Mouse (Mus musculus) CD4-positive helper T cell, adult 2 months (primary cell): Measurements from ENCODE around the gene Pkhd1.
"Not testable (repeated sequence)": the region's sequence is repeated elsewhere in the genome, so short reads cannot be mapped to it uniquely, and the experiment has no call there.

Experiments
- DNase-seq: peaks from one replicate; pipeline ENCODE4 v3.0.0-alpha.2; 2012; ENCODE audit warnings: low read depth, missing footprints, low spot score

The Pkhd1 gene

DNA sequence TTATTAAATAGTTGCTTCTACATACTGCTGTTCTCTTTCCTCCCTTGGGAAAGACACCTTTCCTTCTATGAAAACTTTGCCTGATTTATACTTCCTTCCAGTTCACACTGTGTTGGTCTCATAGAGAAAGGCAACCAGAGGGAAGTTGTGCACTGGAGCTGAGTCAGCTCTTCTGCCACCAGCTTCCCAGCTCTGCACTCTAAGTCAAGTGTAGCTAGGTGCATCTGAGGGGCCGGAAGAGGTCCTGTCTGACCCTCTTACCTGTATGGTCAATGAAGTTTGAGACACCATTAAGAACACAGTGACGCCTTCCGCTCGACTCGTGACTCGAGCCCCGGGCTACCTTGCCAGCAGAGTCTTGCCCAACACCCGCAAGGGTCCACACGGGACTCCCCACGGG, 131.8 kb downstream of the Pkhd1 start:
- DNase-seq: no peak

DNA sequence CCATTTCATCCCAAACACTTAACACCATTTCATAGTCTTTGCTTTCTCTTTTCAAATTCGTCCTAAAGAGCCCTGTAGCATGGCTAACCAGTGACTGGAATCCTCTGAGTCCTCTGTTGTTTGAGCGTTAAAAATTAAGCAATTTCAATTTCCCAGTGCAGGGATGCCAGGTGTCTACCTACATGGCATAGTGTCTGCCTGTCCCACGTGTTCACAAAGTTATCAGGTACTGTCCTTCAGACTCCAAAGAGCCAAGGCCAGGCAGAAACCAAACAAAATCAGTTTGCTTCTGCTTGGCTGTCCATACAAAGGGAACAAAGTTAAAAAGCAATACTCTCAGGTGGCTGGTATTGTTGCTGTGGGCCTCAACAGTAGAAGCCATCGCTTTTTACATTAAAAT, 136.0 kb downstream of the Pkhd1 start:
- no peak for DNase-seq

DNA sequence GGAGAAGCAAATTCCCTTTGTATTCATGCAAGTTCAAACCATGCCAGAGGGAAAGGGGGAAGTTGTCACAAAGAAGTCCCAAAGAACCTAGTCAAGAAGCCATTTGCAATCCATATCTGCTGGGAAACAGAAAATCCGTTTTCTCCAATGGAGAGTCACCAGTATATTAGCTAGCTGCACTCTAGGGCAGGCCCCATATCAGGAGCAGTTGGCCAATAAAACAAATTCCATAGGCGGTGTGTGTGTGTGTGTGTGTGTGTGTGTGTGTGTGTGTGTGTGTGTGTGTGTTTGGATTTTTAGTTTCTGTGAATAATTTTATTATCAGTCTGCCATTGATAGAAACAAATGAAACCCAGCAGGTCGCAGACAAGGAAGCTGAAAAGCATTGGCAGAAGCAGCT, 139.2 kb downstream of the Pkhd1 start:
- no peak for DNase-seq

DNA sequence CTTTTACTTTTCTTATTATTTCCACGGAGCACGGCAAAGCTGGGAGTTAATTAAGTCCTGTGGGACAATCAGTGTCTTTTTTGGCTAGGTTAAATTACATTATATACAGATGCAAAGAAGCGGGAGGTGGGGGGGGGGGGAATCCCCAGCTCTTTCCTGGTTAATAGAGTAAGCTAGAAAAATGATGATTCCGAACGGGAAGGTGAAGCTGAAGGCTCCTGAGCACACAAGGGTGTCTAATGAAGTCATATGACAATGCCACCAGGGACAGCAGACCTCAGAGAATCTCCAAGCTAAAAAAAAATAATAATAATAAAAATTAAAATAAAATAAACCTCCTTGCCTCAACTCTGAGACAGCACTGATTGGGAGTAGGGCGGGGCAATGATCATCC, 139.6 kb downstream of the Pkhd1 start:
- DNase-seq: no peak

DNA sequence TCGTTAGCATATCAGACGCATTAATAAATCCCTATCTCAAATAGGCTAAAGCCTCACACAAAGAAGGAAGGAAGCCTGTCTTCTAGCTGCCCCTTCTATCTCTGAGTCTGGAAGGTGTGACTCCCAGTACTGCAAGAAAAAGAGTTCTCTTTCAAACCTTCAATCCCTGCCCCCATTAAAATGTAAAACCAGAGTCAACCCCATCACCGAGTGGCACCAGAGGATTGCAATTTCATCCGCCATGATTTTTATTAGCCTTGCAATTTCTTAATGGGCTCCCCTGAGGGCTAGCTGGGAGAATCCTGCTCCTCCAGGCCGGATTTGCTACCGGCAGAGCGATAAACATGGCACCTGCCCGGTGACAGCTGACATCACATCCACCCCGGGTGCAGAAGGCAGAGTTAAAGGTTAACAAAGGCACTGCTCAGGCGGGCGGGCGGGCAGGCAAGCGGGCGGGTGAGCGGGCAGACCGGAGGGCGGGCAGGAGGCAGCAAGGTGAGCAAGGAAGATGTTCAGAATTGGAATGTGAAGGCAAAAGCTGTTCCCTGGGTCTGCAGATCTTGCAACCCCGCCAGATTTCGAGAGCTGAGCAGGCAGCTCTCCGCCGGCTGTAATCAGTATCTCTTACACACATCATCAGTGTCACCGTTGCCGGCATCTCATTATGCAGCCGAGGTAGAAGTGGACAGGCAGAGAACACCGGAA, 140.2 kb downstream of the Pkhd1 start:
- DNase-seq: no peak

DNA sequence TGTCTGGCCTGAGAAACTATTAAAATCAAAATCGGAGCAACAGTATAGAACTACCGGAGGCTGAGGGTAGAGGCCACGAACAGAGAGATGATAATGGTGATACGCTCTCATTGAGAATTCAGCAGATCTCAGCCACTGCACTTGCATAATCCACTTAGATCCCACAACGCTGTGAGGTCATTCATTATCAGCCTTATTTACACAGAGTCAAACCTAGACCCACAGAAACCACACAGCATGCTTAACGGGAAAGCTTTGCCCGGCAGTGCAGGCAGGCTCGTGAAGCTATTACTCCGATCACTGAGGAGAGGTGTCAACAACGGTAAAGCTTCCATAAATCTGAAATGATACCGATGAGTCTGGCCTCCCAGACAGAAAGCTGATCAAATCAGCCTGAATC, 147.1 kb downstream of the Pkhd1 start:
- no peak for DNase-seq

DNA sequence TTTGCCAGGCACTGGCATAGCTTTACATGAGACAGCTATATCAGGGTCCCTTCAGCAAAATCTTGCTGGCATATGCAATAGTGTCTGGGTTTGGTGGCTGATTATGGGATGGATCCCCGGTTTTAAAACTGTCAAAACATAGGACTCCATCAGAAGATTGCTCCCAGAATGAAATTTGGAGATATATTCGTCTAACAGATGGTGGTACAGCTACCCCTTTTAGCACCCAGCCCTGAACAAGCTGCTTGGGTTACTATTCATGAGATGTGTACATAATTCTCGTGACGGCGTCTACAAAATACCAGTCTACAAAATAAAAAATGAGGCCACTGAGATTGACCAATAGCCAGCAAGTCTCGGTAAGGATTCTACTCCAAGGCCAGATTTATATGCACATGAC, 147.5 kb downstream of the Pkhd1 start:
- no peak for DNase-seq

DNA sequence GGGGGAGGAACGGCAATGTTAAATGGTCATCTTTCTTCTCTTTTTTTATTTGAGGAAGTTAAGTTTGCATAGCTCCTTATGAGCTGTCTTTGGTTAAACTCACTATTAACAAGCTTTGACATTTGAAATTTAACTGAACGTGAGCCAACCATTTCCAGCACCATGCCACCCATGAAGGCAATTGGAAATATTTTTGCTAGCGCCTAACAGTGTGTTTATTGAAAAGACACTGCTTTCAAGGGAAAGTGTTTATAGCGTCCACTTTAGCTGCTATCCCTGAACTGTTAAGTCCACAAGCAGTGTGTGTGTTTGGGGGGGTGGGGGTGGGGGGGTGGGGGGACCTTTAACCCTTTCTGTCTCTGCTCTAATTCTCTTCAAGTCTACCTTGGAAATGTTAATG, 151.4 kb downstream of the Pkhd1 start:
- no peak for DNase-seq

DNA sequence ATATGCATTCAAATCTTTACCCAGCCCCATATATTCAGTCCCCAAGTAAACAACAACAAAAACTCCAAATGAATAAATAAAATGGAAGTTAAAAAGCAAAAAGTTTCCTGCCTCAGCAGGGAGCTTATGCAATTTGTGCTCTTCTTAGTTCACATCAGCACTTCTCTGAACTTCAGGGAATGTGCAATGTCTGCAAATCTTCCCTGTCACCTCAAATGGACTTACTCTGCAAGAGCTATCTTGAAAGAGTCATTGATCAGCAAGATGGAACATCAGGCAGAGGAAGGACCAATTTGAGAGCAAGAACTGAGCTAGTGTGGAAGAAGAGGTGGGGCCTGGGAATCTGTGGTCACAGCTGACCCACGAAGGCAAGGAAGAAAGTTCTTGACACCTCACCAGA, 163.2 kb downstream of the Pkhd1 start:
- DNase-seq: no peak

DNA sequence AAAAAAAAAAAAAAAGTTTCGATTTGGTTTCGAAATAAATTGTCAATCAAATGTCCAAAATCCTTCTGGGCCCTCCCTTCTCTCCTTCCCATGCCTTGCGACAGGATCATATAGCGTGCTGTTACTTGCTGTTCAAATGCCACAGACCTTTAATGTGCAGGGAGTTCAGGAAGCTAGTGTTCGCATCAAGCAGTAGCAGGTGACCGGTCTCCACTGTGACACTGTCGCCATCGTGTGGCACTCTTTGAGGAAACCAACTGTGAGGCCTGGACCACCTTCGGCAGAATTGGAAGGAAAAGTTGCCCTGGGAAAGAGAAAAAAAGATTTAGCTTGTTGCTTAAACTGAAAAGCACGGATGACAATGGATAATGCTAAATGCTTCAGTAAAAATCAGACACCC, 167.8 kb downstream of the Pkhd1 start:
- no peak for DNase-seq

DNA sequence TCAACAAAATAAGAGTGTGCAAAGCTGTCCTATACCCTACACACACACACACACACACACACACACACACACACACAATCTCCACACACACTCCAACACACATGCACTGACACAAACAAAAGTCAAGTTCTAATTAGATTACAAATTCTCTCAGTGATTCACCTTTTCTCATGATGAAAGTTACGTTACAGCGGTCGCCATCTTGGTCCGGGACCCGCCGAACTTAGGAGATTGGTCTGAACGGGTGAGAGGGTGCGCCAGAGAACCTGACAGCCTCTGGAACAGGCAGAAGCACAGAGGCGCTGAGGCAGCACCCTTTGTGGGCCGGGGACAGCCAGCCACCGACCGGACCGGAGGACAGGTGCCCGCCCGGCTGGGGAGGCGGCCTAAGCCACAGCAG, 185.8 kb downstream of the Pkhd1 start:
- not testable (repeated sequence) for DNase-seq

DNA sequence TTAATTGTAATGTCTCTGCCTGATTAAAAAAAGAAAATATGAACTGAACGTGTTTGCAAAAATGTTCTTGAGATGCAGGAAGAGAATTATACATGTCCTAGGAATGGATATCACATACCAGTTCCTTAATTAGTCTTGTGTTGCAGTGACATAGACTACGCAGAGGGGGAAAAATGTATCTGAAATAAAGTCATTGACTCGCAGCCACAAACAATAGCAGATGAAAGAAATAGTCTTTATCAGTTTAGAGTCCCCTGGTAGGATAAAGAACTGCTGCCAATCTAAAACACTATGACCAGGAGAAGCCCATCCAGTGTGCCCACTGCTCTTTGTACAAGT, 188.8 kb downstream of the Pkhd1 start:
- DNase-seq: no peak

DNA sequence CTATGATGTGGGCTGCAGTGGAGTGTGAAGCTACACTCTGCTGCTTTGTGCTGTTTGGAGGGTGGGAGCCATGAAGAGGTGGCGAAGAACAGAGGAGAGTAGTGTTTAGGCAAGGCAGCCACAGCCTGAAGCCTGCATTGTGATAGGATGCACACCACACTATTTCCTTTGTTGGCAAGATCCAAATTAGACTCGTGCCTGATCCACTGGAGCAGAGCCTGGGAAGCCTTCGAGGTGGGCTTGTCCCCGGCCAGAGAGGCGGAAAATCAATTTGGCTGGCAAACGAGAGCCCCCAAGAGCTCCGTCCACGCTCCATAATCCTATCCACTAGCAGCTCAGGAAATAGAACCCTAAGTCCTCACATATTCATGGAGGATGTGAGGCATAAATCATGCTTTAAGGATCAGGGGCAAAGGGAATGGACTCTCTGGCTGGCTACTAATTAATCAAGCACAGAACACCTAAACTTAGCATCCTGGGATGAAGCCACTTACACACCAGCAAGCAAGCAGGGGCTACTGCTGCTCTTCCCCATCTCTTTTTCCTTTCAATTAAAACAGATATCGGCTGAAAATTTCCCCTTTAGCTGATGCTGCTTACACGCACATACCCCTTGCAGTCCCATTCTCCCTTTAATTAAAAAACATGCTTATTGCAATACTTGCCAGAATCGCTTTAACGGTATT, 189.4 kb downstream of the Pkhd1 start:
- DNase-seq: no peak

DNA sequence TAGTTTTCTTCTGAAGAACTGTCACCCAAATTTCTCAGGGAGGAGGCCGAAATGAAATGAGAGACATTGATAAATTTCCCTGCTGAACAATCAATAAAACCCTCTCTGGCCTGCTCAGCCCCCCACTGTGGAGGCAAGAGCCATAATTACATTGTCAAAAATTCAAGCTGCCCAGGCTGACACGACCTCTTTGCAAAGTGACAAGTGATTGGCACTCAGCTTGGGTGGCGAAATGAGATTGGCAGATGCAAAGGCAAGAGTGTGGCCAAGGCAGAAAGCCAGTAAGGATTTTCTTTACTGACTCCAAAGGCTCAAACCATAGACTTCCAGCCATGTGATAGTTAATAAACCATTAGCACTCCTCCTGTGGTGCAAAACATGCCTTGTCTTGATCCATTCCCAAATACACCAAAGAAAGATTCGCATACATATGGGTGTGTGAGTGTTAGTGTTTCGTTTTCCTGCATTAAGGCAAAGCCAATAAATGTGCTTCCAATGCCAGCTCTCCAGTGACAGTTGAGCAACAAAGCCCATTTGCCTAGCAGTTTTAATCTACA, 208.4 kb downstream of the Pkhd1 start:
- DNase-seq: no peak

DNA sequence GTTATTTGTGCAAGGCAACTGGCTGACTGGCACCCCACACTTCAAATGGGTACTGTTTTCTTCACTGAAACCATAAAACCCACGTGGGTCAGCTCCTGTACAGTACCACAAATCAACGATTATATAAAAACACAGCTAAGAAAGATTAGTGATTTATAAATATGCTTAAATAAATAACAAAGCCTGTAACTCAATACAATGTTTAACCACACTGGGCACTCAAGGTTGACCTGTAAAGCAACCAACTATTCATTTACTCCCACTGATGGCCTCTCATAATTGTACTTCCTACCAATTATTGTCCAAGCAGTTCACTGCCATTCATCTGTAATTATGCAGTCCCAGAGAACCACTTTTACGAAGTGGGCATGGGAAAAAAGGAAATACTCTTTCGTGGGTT, 219.5 kb downstream of the Pkhd1 start:
- no peak for DNase-seq

DNA sequence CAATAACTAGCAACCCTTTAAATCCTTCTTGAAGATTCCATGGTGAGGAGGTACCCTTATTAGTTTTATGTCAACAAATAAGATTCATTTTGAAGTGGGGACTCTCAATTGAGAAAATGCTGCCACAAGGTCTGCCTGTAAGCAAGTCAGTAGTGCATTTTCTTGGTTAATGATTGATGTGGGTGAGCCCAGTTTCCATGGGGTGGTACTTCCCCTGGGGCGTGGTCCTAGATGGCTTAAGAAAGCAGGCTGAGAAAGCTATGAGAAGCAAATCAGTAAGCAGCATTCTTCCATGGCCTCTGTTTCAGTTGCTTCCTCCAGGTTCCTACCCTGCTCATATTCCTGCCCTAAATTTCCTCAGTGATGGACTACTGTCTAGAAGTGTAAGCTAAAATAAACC, 253.4 kb downstream of the Pkhd1 start:
- DNase-seq: no peak

DNA sequence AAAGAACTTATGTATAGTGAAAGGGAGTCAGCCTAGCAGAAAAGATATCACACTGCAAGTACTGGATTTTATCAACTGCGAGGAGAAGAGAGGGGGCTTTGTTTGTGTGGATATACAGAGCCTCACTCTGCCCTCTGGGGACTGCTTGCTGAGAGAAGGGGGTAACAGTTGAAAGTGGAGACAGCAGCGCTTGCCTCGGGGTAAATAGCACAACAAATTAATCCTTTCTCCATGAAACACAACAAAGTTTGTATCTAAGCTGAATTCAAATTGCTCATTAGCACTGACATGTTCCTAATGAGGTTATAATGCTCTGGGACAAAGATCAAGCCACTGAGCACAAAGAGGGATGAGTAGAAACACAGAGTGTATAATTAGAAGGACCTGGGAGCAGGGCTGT, 273.2 kb downstream of the Pkhd1 start:
- no peak for DNase-seq

DNA sequence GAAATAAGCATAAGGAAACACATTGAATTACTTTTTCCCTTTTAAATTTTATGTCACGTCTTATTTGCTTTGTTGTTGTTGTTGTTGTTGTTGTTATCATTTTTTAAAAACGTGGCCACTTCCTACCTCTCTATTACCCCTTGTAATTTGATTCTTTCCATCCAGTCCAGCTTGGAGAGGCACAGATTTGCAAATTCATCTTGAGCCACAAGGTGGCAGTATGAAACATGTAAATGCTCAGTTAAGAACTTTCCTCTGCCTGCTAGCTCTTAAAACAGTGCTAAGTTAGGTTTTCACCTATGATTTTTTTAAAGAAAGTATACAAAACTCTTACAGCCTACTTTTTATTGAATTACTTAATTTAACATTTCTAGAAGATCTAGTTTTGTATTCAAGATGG, 306.4 kb downstream of the Pkhd1 start:
- peak; percentile 4 for DNase-seq

DNA sequence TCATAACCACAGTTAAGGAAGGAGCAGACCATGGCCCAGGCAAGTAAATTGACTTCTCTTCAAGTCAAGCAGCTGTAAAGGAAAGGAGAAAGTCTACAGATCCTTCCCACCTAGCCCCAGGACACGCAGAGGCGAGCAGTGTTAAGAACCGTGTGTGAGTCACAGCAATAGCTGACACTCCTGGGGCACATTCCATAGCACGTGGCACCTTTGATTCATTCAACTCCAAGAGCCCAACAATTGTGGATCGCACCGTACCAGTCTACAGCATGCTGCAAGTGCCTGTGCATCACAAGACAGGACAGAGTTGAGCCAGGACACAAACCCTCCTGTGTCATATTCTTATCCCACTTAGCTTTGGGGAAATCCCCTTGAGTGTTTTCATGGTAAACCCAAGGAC, 306.9 kb downstream of the Pkhd1 start:
- no peak for DNase-seq

DNA sequence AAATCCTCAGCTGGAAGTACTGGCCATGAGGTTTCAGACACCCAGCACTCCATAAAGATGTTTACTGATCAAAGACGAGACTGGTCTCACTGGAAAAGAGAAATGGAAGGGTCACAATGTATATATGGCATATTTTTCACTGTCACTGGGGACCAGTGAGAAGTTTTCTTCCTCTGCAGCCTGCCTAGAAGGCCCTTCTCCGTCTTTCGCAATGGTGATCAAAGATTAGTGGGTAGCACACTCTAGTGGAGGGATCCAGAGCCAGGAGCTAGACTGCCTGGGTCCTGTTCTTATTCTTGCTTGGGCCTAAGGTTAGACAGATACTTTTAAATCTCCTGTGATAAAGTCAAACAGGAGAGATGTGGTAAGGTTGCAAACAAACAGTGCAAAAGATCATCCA, 311.7 kb downstream of the Pkhd1 start:
- no peak for DNase-seq

DNA sequence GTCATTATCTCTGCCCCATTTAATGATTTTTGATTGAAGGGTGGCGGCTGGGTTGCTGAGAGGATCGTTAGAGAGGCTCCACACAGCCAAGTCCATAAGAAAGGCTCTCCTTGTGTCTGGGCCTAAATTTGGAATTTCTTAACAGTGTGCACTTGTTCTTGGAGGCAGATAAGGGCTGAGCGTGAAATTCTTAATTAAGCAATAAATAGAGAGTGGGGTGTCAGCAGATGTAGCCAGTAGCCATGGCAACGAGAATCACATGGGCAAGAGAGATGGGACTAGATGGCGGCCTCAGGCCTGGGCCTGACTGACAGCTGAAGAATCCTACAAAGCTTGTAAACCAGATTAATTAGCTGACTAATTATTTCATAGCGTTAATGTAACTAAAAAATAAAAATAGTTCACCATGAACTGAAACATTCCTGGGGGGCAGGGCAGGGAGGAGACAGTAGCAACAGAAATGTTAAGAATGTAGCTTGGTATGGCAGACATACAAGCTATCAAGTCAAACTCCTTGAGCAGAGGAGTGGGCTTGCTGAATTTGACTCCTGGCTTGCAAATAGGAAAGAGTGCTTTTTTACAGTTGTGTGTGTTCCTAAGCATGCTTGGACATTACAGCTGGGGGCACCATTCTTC, 314.8 kb downstream of the Pkhd1 start:
- no peak for DNase-seq

DNA sequence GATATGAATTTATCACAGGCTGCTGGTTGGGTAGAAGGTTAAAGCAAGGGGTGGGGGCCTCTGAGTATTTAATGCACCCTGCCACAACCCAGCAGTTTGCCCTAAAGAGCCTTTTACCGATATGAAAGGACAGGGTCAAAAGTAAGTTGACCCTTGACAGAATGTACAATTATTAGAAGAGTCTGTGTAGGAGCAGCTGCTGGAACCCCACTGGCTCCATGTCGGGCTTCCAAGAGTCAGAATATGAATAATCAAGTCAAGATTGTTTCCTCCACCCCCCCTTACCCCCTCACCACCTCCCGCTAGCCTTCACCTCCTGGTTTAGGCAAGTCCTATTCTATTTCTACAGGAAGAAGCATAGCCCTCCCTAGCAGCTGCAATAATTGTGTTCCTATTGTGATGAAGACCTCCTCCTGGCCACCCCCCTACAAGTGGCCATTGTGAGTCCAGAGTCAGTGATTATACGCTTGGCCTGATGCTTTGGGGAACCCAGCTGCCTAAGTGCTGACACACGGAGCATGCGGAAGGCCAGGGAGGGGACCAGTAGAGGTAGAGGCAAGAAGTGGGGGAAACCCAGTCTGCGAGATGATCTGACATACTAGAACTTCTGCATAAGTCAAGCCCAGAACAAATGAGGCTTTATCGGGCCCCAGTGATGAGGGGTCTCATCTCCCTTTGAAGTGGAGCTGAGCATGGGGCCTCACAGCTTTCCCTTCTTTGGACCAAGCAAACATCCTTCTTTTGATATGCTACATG, 315.5 kb downstream of the Pkhd1 start:
- DNase-seq: no peak
